Mouse (Mus musculus) layer of hippocampus, adult 9-10 months (tissue): ENCODE data around the gene Fos.

ENCODE experiments used
- DNase-seq: peaks from one replicate; pipeline ENCODE4 v3.0.0; 2022; ENCODE audit warnings: low spot score

Gene Fos

GRCm38 (mm10) chr12:85487545-85488141, 14.0 kb downstream of the Fos start:
- DNase-seq = no peak

GRCm38 (mm10) chr12:85489232-85489886, 15.7 kb downstream of the Fos start:
- DNase-seq = no peak

GRCm38 (mm10) chr12:85490096-85490820, 16.6 kb downstream of the Fos start:
- no peak for DNase-seq

GRCm38 (mm10) chr12:85490991-85491390, 17.3 kb downstream of the Fos start:
- DNase-seq = no peak

- no peak for DNase-seq
Observed at GRCm38 (mm10) chr12:85492084-85492645, 18.5 kb downstream of the Fos start.

GRCm38 (mm10) chr12:85496336-85496735, 22.6 kb downstream of the Fos start:
- DNase-seq = no peak

- no peak for DNase-seq
Observed at GRCm38 (mm10) chr12:85496755-85497154, 23.1 kb downstream of the Fos start.

- DNase-seq = no peak
Observed at GRCm38 (mm10) chr12:85497310-85498135, 23.8 kb downstream of the Fos start.

GRCm38 (mm10) chr12:85499001-85499400, 25.3 kb downstream of the Fos start:
- no peak for DNase-seq

GRCm38 (mm10) chr12:85502682-85503081, 29.0 kb downstream of the Fos start:
- DNase-seq = no peak

GRCm38 (mm10) chr12:85508235-85508634, 34.5 kb downstream of the Fos start:
- no peak for DNase-seq

- DNase-seq = no peak
Observed at GRCm38 (mm10) chr12:85510013-85510412, 36.3 kb downstream of the Fos start.

GRCm38 (mm10) chr12:85513789-85514447, 40.2 kb downstream of the Fos start:
- no peak for DNase-seq

GRCm38 (mm10) chr12:85514958-85515357, 41.3 kb downstream of the Fos start:
- DNase-seq = no peak

GRCm38 (mm10) chr12:85515865-85516264, 42.2 kb downstream of the Fos start:
- DNase-seq = no peak

GRCm38 (mm10) chr12:85517339-85517738, 43.6 kb downstream of the Fos start:
- DNase-seq = no peak

- no peak for DNase-seq
Observed at GRCm38 (mm10) chr12:85518009-85518408, 44.3 kb downstream of the Fos start.

GRCm38 (mm10) chr12:85519553-85519952, 45.9 kb downstream of the Fos start:
- DNase-seq = no peak

GRCm38 (mm10) chr12:85521101-85521500, 47.4 kb downstream of the Fos start:
- DNase-seq = no peak

- no peak for DNase-seq
Observed at GRCm38 (mm10) chr12:85521673-85522072, 48.0 kb downstream of the Fos start.

- DNase-seq = no peak
Observed at GRCm38 (mm10) chr12:85522631-85523388, 49.1 kb downstream of the Fos start.
